Mouse (Mus musculus) CH12.LX (cell line): ENCODE results near the gene Golm1. TPM values are rescaled to one million over a fixed set of nuclear protein-coding genes. Genes with fewer than 3 reads are reported as not detected.
A peak's percentile ranks its signal among the peaks of the same experiment; 100 is the strongest.

Experiments used
- DNase-seq: peaks from one replicate; pipeline ENCODE4 v3.0.0-alpha.2; 2013; ENCODE audit errors: extremely low read depth
- H3K27ac ChIP-seq: 2 replicates; pipeline ENCODE4 v1.5.1; 2012; ENCODE audit warnings: low read depth, mild to moderate bottlenecking, control low read depth, moderate library complexity; ENCODE audit not compliant: insufficient read depth
- H3K27me3 ChIP-seq: replicated peaks from 2 replicates; pipeline ENCODE3; 2012; ENCODE audit warnings: inconsistent platforms
- H3K36me3 ChIP-seq, 2 experiments: replicated peaks in 1 of 2; 2 replicates each; pipeline versions ENCODE3 to v1.6.1; 2012; ENCODE audit warnings: inconsistent platforms in 1 of 2, low read length in 1 of 2, mild to moderate bottlenecking in 1 of 2, mixed read lengths in 1 of 2, moderate library complexity in 1 of 2; ENCODE audit not compliant: control insufficient read depth in 1 of 2, insufficient read depth in 1 of 2
- H3K4me1 ChIP-seq, 2 experiments: 2 replicates each; pipeline ENCODE4 v1.6.1; 2012; ENCODE audit warnings: inconsistent platforms in 1 of 2, moderate library complexity in 1 of 2; ENCODE audit not compliant: insufficient read depth in 2 of 2, control insufficient read depth in 1 of 2
- H3K4me2 ChIP-seq: 2 replicates; pipeline ENCODE4 v1.6.1; 2012; ENCODE audit warnings: low read depth, mild to moderate bottlenecking, control low read depth; ENCODE audit not compliant: poor library complexity, insufficient read depth, severe bottlenecking
- H3K4me3 ChIP-seq, 3 experiments: fragments of 150-350 bp in 1 of 3; sonication (generic) in 1 of 3; replicated peaks in 1 of 3; 2 replicates each; pipeline versions ENCODE3 to v1.5.1; 2011 to 2012; ENCODE audit warnings: low read depth in 2 of 3, low read length in 2 of 3, mild to moderate bottlenecking in 2 of 3, moderate library complexity in 2 of 3, control low read depth in 1 of 3, improper control_type of control experiment in 1 of 3, inconsistent platforms in 1 of 3, mixed read lengths in 1 of 3; ENCODE audit not compliant: poor library complexity in 1 of 3
- H3K79me2 ChIP-seq: replicated peaks from 2 replicates; pipeline ENCODE4 v1.6.1; 2012; ENCODE audit warnings: mild to moderate bottlenecking, moderate library complexity; ENCODE audit not compliant: control insufficient read depth, poor library complexity, insufficient read depth, severe bottlenecking; ENCODE audit errors: extremely low read depth
- H3K9ac ChIP-seq: 2 replicates; pipeline ENCODE4 v1.6.1; 2012; ENCODE audit warnings: low read depth, mild to moderate bottlenecking, control low read depth, moderate library complexity; ENCODE audit not compliant: insufficient read depth
- H3K9me3 ChIP-seq: replicated peaks from 2 replicates; pipeline ENCODE3; 2012; ENCODE audit warnings: low read length, inconsistent platforms, mixed read lengths
- E2F4 ChIP-seq: IDR thresholded peaks from 2 replicates; pipeline ENCODE4 v1.6.1; 2011; ENCODE audit warnings: low read depth, low read length, improper control_type of control experiment; ENCODE audit not compliant: insufficient replicate concordance
- ETS1 ChIP-seq: conservative IDR thresholded peaks from 2 replicates; pipeline ENCODE4 v1.6.1; 2012; ENCODE audit warnings: low read depth, mild to moderate bottlenecking, inconsistent platforms, low read length, improper control_type of control experiment, moderate library complexity
- HCFC1 ChIP-seq: IDR thresholded peaks from 2 replicates; pipeline ENCODE4 v1.6.1; 2012; ENCODE audit warnings: low read depth, mild to moderate bottlenecking, inconsistent platforms, low read length, improper control_type of control experiment
- IRF4 ChIP-seq: IDR thresholded peaks from 2 replicates; pipeline ENCODE4 v1.6.1; 2014; ENCODE audit warnings: low read depth, mild to moderate bottlenecking, inconsistent platforms, low read length, improper control_type of control experiment
- MAFK ChIP-seq: IDR thresholded peaks from 2 replicates; pipeline ENCODE4 v1.6.1; 2011; ENCODE audit warnings: low read length, improper control_type of control experiment; ENCODE audit not compliant: insufficient replicate concordance
- MAX ChIP-seq: IDR thresholded peaks from 2 replicates; pipeline ENCODE4 v1.6.1; 2011; ENCODE audit warnings: low read length, improper control_type of control experiment
- MAZ ChIP-seq: IDR thresholded peaks from 2 replicates; pipeline ENCODE4 v1.6.1; 2012; ENCODE audit warnings: low read depth, mild to moderate bottlenecking, inconsistent platforms, low read length, improper control_type of control experiment, moderate library complexity
- MEF2A ChIP-seq: IDR thresholded peaks from 2 replicates; pipeline ENCODE4 v1.6.1; 2014; ENCODE audit warnings: low read depth, mild to moderate bottlenecking, inconsistent platforms, low read length, improper control_type of control experiment, borderline replicate concordance
- NRF1 ChIP-seq: IDR thresholded peaks from 2 replicates; pipeline ENCODE4 v1.6.1; 2014; ENCODE audit warnings: low read depth, mild to moderate bottlenecking, inconsistent platforms, low read length, improper control_type of control experiment, moderate library complexity
- SIN3A ChIP-seq: IDR thresholded peaks from 2 replicates; pipeline ENCODE4 v1.6.1; 2012; ENCODE audit warnings: low read length, improper control_type of control experiment, inconsistent platforms
- TBP ChIP-seq: conservative IDR thresholded peaks from 2 replicates; pipeline ENCODE4 v1.6.1; 2011; ENCODE audit warnings: low read depth, low read length, improper control_type of control experiment
- UBTF ChIP-seq: IDR thresholded peaks from 2 replicates; pipeline ENCODE4 v1.6.1; 2012; ENCODE audit warnings: low read depth, mild to moderate bottlenecking, inconsistent platforms, low read length, improper control_type of control experiment, moderate library complexity
- USF1 ChIP-seq: IDR thresholded peaks from 2 replicates; pipeline ENCODE4 v1.6.1; 2014; ENCODE audit warnings: low read depth, mild to moderate bottlenecking, inconsistent platforms, low read length, improper control_type of control experiment
- USF2 ChIP-seq: conservative IDR thresholded peaks from 2 replicates; pipeline ENCODE4 v1.6.1; 2011; ENCODE audit warnings: low read depth, low read length, improper control_type of control experiment
- ZC3H11A ChIP-seq: IDR thresholded peaks from 2 replicates; pipeline ENCODE4 v1.6.1; 2012; ENCODE audit warnings: low read depth, mild to moderate bottlenecking, inconsistent platforms, low read length, improper control_type of control experiment
- ZNF384 ChIP-seq: IDR thresholded peaks from 2 replicates; pipeline ENCODE4 v1.6.1; 2012; ENCODE audit warnings: low read depth, low read length, improper control_type of control experiment, inconsistent platforms
- dilution Hi-C: fragments of 300-500 bp; cut with MboI; formaldehyde crosslinking; loops from 2 replicates; pipeline ENCODE4 v1.14.3; 2020; ENCODE audit warnings: low sequenced_read_pairs; ENCODE audit not compliant: extremely low pct_unique_long_range_greater_than_20kb, extremely low pct_ligation_motif_present
- in situ Hi-C: fragments of 300-500 bp; cut with MboI; formaldehyde crosslinking; loops from 3 replicates; pipeline ENCODE4 v1.14.3; 2019; ENCODE audit warnings: low sequenced_read_pairs, low pct_ligation_motif_present, low pct_unique_long_range_greater_than_20kb, mixed read lengths
- polyA plus RNA-seq: library from polyadenylated mRNA; unstranded; fragments of >175 nt; gene quantifications from 2 replicates; pipeline ENCODE4 v1.2.1, GENCODE M21; 2012; ENCODE audit warnings: low read depth; ENCODE audit not compliant: insufficient read length
- total RNA-seq, 2 experiments: library from RNA; depleted of rRNA; stranded (reverse); fragments of 300-350 nt in 1 of 2; fragments of >200 nt in 1 of 2; gene quantifications; 2 replicates each; pipeline ENCODE4 v1.2.3; 2012 to 2014

Gene Golm1
- total and polyA plus RNA-seq, 3 experiments, result 14.3 to 18.9 (median 17.4) TPM

DNA sequence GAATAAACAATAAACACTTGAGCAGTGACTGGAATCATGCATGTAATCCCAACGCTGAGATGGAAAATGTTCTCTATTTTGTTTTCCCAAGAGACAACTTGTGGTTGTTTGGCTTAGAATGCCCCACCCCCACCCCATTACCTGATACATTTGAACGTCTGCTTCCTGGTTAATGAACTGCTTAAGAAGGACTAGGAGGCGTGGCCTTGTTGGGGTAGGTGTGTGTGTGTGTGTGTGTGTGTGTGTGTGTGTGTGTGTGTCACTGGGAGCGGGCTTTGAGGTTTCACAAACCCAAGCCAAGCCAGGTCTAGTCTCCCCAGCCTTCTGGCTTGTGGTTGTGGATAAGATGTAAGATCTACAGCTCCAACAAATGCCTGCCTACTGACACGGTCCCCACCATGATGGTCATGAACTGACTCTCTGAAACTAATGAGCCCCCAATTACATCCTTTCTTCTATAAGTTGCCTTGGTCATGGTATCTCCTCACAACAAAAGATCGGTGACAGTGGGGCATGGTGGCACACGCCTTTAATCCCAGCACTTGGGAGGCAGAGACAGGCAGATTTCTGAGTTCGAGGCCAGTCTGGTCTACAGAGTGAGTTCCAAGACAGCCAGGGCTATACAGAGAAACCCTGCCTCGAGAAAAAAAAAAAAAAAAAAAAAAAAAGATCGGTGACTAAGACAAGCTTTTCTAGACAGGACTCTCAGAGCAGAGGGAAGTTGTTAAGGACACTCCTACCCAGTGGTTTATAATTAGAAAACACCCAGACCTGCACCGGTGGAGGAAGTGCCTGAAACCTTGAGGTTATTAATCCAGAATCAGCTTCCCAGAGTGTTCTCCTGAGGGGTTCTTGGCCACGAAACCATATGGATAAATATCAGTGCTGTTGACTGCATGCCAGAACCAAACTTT lies 962 bp upstream of the Golm1 start:
- Histone ChIP-seq H3K9me3 (no peaks in the 10 kb centered on the region), H3K4me3 (no peak overlapping the region), H3K9ac (no peak overlapping the region), H3K27ac (no peak overlapping the region), H3K4me2 (no peak overlapping the region), H3K4me1 (peaks cover 5 to 26% of the 10 kb centered on the region in 2 experiments; a peak in 3 of 4 replicates), H3K36me3 (peaks cover 0 to 5% of the 10 kb centered on the region in 2 experiments), H3K79me2 (no peaks in the 10 kb centered on the region), H3K27me3 (no peaks in the 10 kb centered on the region)
- no peak for DNase-seq
- in situ Hi-C loops (no loop called here), dilution Hi-C loops (no loop called here)
- TF ChIP-seq ETS1, result no peak
- TF ChIP-seq ZNF384, result peak; percentile 64
- TF ChIP-seq HCFC1, result no peak

DNA sequence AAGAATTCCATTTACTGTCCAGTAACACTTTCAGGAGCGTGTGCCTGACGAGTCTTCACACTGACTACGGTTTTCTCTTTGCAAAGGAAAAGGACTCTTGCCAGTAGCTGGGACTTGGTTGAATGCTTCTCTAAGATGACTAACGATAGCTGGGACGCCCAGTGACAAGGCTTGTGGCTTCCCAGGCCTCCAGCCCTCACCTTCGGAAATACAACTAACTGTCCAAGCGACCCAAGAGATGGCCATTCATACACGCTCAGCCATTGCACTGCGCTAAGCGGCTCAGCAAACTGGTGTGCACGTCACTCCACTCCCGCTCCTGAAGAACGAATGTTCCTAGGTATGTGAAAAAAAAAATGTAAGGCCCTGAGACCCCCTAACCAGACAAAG lies 855 bp downstream of the Golm1 start:
- no peak overlapping the region for H3K27ac ChIP-seq
- peaks cover 5 to 26% of the 10 kb centered on the region in 2 experiments; a peak in 3 of 4 replicates for H3K4me1 ChIP-seq
- H3K79me2 ChIP-seq, result no peaks in the 10 kb centered on the region
- H3K36me3 ChIP-seq, result peaks cover 0 to 8% of the 10 kb centered on the region in 2 experiments
- in situ Hi-C loops (no loop called here), dilution Hi-C loops (no loop called here)
- H3K4me2 ChIP-seq, result peak overlapping the region; percentile 57
- H3K9me3 ChIP-seq, result no peaks in the 10 kb centered on the region
- no peaks in the 10 kb centered on the region for H3K27me3 ChIP-seq
- no peak for DNase-seq
- peak overlapping the region; percentile 64 to 95 (median 79) for H3K4me3 ChIP-seq
- H3K9ac ChIP-seq, result peak overlapping the region; percentile 82
- no peak for TF ChIP-seq UBTF
- no peak for TF ChIP-seq MAFK
- TF ChIP-seq E2F4, result no peak
- no peak for TF ChIP-seq ZC3H11A
- TF ChIP-seq TBP, result 0 out of 2 replicates have a peak, but pooled peaks have one; percentile 21

DNA sequence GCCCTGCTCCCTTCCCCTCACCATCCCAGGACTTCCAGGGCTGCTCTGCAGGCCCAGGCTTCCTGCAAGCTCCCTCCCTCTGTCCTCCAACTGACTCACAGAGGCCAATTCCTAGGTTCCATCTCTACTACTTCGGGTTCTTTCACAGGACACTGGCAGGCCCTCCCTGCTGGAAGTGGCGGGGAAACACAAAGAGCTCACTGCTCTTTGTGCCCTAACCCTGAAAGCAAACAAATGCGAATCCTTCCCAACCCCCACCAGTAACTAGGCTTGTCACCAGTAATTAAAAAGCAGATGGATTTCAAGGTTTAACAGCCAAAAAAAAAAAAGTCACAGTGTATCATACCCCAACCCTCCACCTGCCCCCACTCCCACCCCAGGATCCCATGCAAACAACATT lies 1.4 kb downstream of the Golm1 start:
- H3K4me2 ChIP-seq, result peak overlapping the region; percentile 57
- H3K9me3 ChIP-seq, result no peaks in the 10 kb centered on the region
- no peak overlapping the region for H3K4me3 ChIP-seq
- no peaks in the 10 kb centered on the region for H3K79me2 ChIP-seq
- peaks cover 0 to 11% of the 10 kb centered on the region in 2 experiments for H3K36me3 ChIP-seq
- DNase-seq, result no peak
- H3K27ac ChIP-seq, result no peak overlapping the region
- dilution Hi-C loops (no loop called here), in situ Hi-C loops (no loop called here)
- H3K27me3 ChIP-seq, result no peaks in the 10 kb centered on the region
- no peak for TF ChIP-seq NRF1
- no peak for TF ChIP-seq SIN3A
- no peak for TF ChIP-seq TBP
- TF ChIP-seq MEF2A, result no peak
- no peak for TF ChIP-seq HCFC1
- TF ChIP-seq IRF4, result no peak
- TF ChIP-seq MAX, result no peak
- TF ChIP-seq USF1, result no peak
- TF ChIP-seq MAZ, result no peak
- TF ChIP-seq USF2, result no peak
- peaks cover 5 to 28% of the 10 kb centered on the region in 2 experiments; a peak in 3 of 4 replicates for H3K4me1 ChIP-seq
- no peak overlapping the region for H3K9ac ChIP-seq
